Mouse (Mus musculus) hindbrain, embryonic 16.5 days (tissue): ENCODE measurements around the gene Mrps27. TPM values are rescaled to one million over a fixed set of nuclear protein-coding genes. Genes with fewer than 3 reads are reported as not detected.

Source experiments
- ATAC-seq: fragments of 200-750 bp; cut with Nextera tagmentation; 2 replicates; pipeline ENCODE4 v1.8.0; 2017; ENCODE audit warnings: moderate TSS enrichment, moderate library complexity
- H3K27ac ChIP-seq: fragments of 300-500 bp; sonication (generic); 2 replicates; pipeline ENCODE4 v1.5.1; 2014; ENCODE audit warnings: low read depth, mild to moderate bottlenecking, control low read depth, low read length, moderate library complexity
- H3K27me3 ChIP-seq: fragments of 300-500 bp; sonication (generic); replicated peaks from 2 replicates; pipeline ENCODE4 v1.6.1; 2014; ENCODE audit warnings: low read length; ENCODE audit not compliant: control insufficient read depth, insufficient read depth
- H3K36me3 ChIP-seq: fragments of 300-500 bp; sonication (generic); 2 replicates; pipeline ENCODE4 v1.6.1; 2014; ENCODE audit warnings: mild to moderate bottlenecking, low read length, moderate library complexity, mixed read lengths; ENCODE audit not compliant: control insufficient read depth, insufficient read depth
- H3K4me1 ChIP-seq: fragments of 300-500 bp; sonication (generic); 2 replicates; pipeline ENCODE4 v1.6.1; 2014; ENCODE audit warnings: low read depth, low read length; ENCODE audit not compliant: control insufficient read depth, insufficient read depth
- H3K4me2 ChIP-seq: fragments of 300-500 bp; sonication (generic); 2 replicates; pipeline ENCODE4 v1.6.1; 2014; ENCODE audit warnings: mild to moderate bottlenecking, low read length, control low read depth, moderate library complexity
- H3K4me3 ChIP-seq: fragments of 300-500 bp; sonication (generic); 2 replicates; pipeline ENCODE4 v1.5.1; 2014; ENCODE audit warnings: mild to moderate bottlenecking, low read length, control low read depth, moderate library complexity
- H3K9ac ChIP-seq: fragments of 300-500 bp; sonication (generic); 2 replicates; pipeline ENCODE4 v1.6.1; 2014; ENCODE audit warnings: low read depth, mild to moderate bottlenecking, control low read depth, low read length, moderate library complexity
- H3K9me3 ChIP-seq: fragments of 300-500 bp; sonication (generic); 2 replicates; pipeline ENCODE4 v1.6.1; 2014; ENCODE audit warnings: mild to moderate bottlenecking, low read length, moderate library complexity; ENCODE audit not compliant: control insufficient read depth
- WGBS: fragments of 180-500 bp; shearing (Covaris S2); extraction: QIAGEN DNeasy Blood & Tissue Kit; methylation state at CpG from one replicate; pipeline ENCODE4 v1.1.7; 2014; 5-methylcytosine and 5-hydroxymethylcytosine counted together
- polyA plus RNA-seq: library from polyadenylated mRNA; unstranded; fragments of >200 nt; fragmentation: Nextera tagmentation; extraction: Ambion mirVana; gene quantifications from 2 replicates; pipeline ENCODE4 v1.2.1, GENCODE M21; 2015

Gene Mrps27
- polyA plus RNA-seq, 1 experiment from 2014 or later, result 47.6 TPM

DNA sequence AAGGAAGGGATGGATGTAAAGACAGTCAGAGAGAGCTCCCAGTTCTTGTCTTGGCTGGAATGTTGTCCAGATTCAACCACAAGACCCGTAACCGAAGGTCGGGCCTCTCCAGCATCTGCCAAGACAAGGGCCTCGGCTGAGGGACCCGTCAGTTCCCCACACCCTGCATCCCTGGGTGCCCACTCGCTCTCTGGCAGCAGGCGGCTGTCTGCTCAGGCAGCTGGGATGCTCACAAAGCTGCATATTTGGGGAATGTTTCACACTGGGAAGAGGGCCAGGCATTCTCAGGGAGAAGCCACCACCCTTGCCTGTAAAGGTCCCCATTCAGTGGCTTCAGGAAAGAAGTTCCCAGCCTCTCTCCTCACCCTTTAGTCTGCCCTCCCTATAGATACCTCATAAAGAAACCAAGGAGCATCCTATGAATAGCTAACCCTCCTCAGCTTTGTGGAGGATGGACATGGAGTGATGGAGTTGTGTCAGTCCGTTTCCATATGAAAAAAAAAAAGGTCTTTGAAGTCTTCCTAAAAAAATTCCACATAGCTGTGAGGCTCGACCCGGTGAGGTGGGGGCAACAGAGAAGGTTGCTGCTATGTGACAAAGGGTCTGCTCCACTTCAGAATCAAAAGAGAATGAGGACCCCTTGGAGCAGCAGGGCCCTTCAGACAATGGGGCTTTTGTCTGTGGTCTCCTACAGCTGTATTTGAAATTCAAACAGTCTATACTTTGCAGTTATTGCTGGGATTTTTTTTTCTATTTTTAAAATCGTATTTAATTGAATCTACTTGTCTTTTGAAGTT, 103.0 kb downstream of the Mrps27 start:
- ATAC-seq, result no peak
- Histone ChIP-seq H3K9ac (peak overlapping the region; percentile 8), H3K27me3 (no peaks in the 10 kb centered on the region), H3K9me3 (no peaks in the 10 kb centered on the region), H3K36me3 (no peaks in the 10 kb centered on the region), H3K4me1 (peaks cover 74% of the 10 kb centered on the region), H3K4me3 (no peak overlapping the region), H3K27ac (peak overlapping the region; percentile 55), H3K4me2 (peak overlapping the region; percentile 7; the same call in 1 of the 2 replicates)
- 7% methylated on average over 11 of the region's 11 CpGs for WGBS

- Histone ChIP-seq H3K9me3 (no peaks in the 10 kb centered on the region), H3K27me3 (no peaks in the 10 kb centered on the region), H3K4me1 (peaks cover 68% of the 10 kb centered on the region), H3K4me2 (no peak overlapping the region), H3K36me3 (no peaks in the 10 kb centered on the region), H3K9ac (no peak overlapping the region), H3K4me3 (no peak overlapping the region), H3K27ac (no peak overlapping the region)
- 29% methylated on average over 4 of the region's 4 CpGs for WGBS
- no peak for ATAC-seq
These were observed 103.7 kb downstream of the Mrps27 start for GRCm38 (mm10) chr13:99448278-99448677.

DNA sequence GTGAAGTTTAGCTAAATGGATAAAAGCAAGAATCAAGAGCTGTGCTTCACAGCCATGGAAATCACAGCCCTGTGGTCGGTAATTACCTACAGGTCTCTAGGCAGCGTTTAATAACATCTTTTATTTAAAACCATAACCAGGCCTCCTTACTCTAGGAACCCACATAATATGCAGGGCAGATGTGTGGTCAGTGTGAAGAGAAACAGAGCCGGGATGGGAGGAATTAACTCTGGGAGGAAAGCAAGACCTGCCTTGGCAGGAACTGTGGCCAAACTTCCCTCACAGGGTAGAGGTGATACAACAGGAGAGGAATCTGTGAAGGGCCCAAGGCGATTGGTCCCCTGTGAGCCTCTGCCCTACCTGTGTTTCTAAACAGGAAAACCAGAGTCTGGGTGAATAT, 105.0 kb downstream of the Mrps27 start:
- Histone ChIP-seq H3K27ac (no peak overlapping the region), H3K4me2 (no peak overlapping the region), H3K36me3 (no peaks in the 10 kb centered on the region), H3K9ac (no peak overlapping the region), H3K4me1 (peaks cover 56% of the 10 kb centered on the region), H3K4me3 (no peak overlapping the region), H3K9me3 (no peaks in the 10 kb centered on the region), H3K27me3 (no peaks in the 10 kb centered on the region)
- ATAC-seq, result no peak
- 76% methylated on average over 4 of the region's 4 CpGs for WGBS

GRCm38 (mm10) chr13:99450766-99451165, 106.2 kb downstream of the Mrps27 start:
- no peaks in the 10 kb centered on the region for H3K36me3 ChIP-seq
- 0 out of 2 replicates have a peak overlapping the region, but pooled peaks have one; percentile 18 for H3K27ac ChIP-seq
- no peaks in the 10 kb centered on the region for H3K27me3 ChIP-seq
- no peak overlapping the region for H3K4me2 ChIP-seq
- 55% methylated on average over 7 of the region's 7 CpGs for WGBS
- no peaks in the 10 kb centered on the region for H3K9me3 ChIP-seq
- no peak overlapping the region for H3K9ac ChIP-seq
- ATAC-seq, result no peak
- no peak overlapping the region for H3K4me3 ChIP-seq
- H3K4me1 ChIP-seq, result peaks cover 56% of the 10 kb centered on the region

GRCm38 (mm10) chr13:99451276-99451675, 106.7 kb downstream of the Mrps27 start:
- Histone ChIP-seq H3K27ac (0 out of 2 replicates have a peak overlapping the region, but pooled peaks have one; percentile 18), H3K9ac (no peak overlapping the region), H3K9me3 (no peaks in the 10 kb centered on the region), H3K36me3 (no peaks in the 10 kb centered on the region), H3K27me3 (no peaks in the 10 kb centered on the region), H3K4me1 (peaks cover 52% of the 10 kb centered on the region), H3K4me3 (no peak overlapping the region), H3K4me2 (no peak overlapping the region)
- ATAC-seq, result no peak
- WGBS, result 62% methylated on average over 5 of the region's 5 CpGs

DNA sequence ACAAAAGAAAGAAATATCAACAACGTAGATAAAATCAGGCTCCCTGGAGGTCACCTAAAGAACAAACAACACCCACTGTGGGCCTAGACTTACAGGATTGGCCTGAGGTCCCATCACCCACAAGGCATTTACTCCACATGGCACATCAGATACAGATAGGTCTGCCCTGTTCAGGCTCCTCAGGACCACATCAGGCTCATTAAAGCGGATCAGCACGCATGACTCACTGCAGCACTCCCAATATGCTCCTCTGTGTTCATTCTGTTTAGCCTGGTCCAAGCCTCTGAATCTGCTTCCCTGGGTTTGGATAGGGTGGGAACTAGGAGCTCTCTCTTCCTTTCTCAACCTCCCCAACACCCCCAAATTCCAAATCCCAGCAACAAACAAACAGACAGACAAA, 107.9 kb downstream of the Mrps27 start:
- Histone ChIP-seq H3K4me1 (peaks cover 41% of the 10 kb centered on the region), H3K9me3 (no peaks in the 10 kb centered on the region), H3K27me3 (no peaks in the 10 kb centered on the region), H3K9ac (no peak overlapping the region), H3K4me2 (no peak overlapping the region), H3K36me3 (no peaks in the 10 kb centered on the region), H3K27ac (no peak overlapping the region), H3K4me3 (no peak overlapping the region)
- 85% methylated on average over 3 of the region's 3 CpGs for WGBS
- ATAC-seq, result no peak

DNA sequence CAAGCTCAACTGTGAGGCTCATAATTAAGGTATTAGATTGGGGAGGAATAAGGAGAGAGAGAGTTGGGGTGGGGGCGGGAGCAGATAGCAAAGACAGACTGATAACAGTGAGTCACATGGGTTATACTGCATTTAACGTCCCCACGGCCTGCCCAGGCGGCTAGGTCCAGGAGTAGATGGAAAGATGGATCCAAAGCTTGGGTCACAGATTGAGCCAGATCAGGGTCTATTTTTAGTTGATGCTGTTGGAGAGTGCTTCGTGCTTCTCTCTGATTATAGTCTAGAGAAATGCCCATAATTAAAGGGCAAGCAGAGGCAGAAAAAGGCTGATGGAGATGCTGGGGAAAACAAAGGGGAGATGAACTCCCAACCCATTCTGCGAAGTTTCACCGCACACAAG, 110.4 kb downstream of the Mrps27 start:
- Histone ChIP-seq H3K27me3 (no peaks in the 10 kb centered on the region), H3K9me3 (no peaks in the 10 kb centered on the region), H3K4me3 (no peak overlapping the region), H3K36me3 (no peaks in the 10 kb centered on the region), H3K9ac (no peak overlapping the region), H3K4me1 (peaks cover 34% of the 10 kb centered on the region), H3K27ac (no peak overlapping the region), H3K4me2 (no peak overlapping the region)
- ATAC-seq, result no peak
- WGBS, result 81% methylated on average over 7 of the region's 7 CpGs

DNA sequence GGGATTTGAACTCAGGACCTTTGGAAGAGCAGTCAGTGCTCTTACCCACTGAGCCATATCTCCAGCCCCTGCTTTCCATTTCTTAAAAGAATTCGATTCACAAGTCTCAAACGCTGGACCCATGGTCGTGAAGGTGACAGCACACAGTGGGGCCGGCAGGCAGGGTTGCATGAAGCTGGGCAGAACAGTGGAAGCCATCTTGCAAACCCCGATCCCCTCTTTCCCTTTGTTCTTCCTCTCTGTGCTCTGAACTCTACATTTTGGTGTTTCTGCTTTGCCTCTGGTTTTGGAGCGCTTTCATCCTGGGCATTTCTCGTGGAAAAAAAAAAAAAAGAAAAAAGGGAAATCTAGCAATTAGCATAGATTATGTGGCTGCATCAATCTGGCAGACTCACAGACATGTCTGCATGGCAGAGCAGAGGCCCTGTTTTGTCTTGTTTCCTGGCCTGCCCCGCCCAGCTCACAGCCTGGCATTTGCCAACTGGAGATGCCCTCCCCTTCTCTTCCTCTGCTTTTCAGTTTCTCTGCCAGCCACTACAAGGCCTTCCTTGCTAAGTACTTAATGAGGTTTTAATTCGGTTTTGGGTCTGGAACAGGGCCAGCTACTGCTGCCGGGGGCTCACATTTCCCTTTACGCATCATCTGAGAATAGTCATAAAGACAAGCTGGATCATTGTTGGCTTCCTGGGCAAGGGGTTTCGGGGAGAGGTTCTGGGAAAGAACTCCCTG, 114.2 kb downstream of the Mrps27 start:
- Histone ChIP-seq H3K36me3 (0 out of 2 replicates have a peak, but pooled peaks cover 4% of the 10 kb centered on the region), H3K4me1 (peaks cover 18% of the 10 kb centered on the region), H3K4me3 (no peak overlapping the region), H3K4me2 (no peak overlapping the region), H3K27ac (peak overlapping the region; percentile 13), H3K9ac (no peak overlapping the region), H3K27me3 (no peaks in the 10 kb centered on the region), H3K9me3 (no peaks in the 10 kb centered on the region)
- WGBS, result 42% methylated on average over 12 of the region's 12 CpGs
- ATAC-seq, result peak; percentile 85

DNA sequence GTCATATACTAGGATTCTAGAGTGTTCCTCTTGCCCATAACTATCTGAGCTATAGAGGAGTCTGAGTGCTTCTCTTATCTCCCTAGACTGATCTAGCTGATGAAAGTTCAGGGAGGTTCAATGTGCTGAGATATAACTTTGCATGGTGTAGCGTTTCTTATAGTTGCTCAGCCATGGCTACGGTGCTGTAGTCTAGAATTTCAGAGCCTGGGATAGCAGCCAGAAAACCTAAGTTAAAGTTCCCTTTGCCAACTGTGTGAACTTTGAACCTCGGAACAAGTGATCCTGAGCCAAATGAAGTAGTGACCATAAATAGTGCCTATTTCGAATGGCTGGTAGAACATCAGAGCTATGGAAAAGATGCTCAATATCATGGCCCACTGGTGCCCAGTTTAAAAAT, 115.0 kb downstream of the Mrps27 start:
- ATAC-seq, result peak; percentile 3; the same call in 1 of the 2 replicates
- peaks cover 22% of the 10 kb centered on the region for H3K4me1 ChIP-seq
- WGBS, result 61% methylated on average over 4 of the region's 4 CpGs
- H3K27me3 ChIP-seq, result no peaks in the 10 kb centered on the region
- H3K9me3 ChIP-seq, result no peaks in the 10 kb centered on the region
- H3K27ac ChIP-seq, result peak overlapping the region; percentile 24; the same call in 1 of the 2 replicates
- H3K9ac ChIP-seq, result no peak overlapping the region
- no peak overlapping the region for H3K4me3 ChIP-seq
- no peak overlapping the region for H3K4me2 ChIP-seq
- 0 out of 2 replicates have a peak, but pooled peaks cover 4% of the 10 kb centered on the region for H3K36me3 ChIP-seq
